Mouse (Mus musculus): ENCODE results near the gene Hist2h4.

The Hist2h4 gene

GRCm38 (mm10) chr3:96245003-96245886 is 17.9 kb downstream of the Hist2h4 start, which contains the start of gene Hist2h2aa1:
Hist2h2aa1 (plus strand) TSS chr3:96245497.
- DNase-seq, result peak; percentile 86

DNA sequence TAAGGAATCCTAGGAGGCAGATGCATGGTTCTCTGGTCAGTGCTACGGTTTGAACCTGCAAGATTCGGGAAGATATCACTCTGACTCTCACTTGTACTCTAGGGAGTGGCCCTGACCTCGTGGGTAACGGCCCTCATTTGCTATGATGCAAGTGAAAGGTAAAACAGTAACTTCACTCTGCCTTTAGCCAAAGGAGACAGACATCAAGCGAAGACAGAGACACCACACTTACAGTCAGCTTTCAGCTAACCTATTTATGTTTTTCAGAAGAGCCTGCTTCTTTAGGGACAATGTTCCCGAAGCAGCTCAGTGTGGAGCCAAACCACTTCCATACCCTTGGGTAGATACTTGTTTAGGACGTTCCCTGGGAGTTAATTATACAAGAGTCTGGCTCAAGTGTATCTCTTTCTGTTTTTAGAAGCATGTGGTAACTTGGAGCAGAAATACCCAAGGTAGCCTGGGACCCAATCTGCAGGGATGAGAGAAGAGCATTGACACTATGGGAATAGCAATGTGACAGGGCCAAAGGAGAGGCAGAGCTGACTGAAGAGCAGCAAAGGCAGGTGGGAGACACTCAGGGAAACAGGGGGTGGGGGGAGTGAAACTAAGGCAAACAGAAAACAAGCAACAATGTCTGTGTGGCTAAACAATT is 19.1 kb downstream of the Hist2h4 start:
- peak; percentile 40 to 50 for DNase-seq

GRCm38 (mm10) chr3:96240799-96241197 is 22.3 kb downstream of the Hist2h4 start:
- no peak for DNase-seq

GRCm38 (mm10) chr3:96239949-96240798 is 22.9 kb downstream of the Hist2h4 start, which contains the start of gene Hist2h2aa2:
Hist2h2aa2 (minus strand) TSS chr3:96240276.
- DNase-seq, result peak; percentile 94 to 97

DNA sequence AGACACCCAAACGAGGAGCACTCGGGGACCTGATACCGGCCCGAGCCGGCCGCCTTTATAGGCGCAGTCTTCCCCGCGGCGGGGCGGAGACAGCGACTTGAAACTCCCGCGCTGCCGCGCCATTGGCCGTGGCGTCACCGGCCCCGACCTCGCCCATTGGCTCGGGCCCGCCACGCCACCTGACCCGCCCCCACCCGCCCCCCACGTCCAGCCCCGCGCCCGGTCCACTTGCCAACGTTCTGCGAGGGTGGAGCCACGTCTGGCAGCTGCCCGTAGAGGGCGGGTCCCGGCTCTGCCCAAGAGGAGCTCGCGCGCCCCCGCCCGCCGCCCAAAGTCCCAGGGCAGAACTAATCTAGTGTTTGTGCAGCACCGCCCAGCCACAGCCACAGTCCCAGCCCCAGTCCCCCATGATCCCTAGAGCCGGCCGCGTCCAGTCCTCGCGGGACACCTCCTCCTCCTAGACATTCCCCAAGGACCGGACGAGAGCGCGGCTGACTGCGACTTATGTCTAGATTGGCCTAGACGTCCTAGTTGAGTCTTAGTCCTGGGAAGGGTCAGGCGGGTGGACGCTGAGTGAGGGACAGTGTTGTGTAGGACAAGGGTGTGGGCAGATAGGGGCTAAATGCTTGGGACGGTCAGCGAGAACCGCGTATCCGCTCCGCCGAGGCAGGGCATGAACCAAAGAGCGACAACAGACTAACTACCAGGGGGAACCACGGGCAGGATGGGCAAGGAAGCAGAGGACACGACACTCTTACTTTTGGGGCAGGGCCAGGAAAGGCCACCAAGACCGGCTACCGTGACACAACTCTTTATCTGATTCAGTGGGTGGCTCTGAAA is 23.9 kb downstream of the Hist2h4 start, which contains the start of gene Hist2h3c2:
Gene Hist2h3c2 (minus strand): TSS at position 174 of the 840 bp plus-strand sequence.
- DNase-seq, result peak in 1 of 2 experiments; percentile 24

GRCm38 (mm10) chr3:96237904-96238511 is 25.1 kb downstream of the Hist2h4 start:
- no peak for DNase-seq

DNA sequence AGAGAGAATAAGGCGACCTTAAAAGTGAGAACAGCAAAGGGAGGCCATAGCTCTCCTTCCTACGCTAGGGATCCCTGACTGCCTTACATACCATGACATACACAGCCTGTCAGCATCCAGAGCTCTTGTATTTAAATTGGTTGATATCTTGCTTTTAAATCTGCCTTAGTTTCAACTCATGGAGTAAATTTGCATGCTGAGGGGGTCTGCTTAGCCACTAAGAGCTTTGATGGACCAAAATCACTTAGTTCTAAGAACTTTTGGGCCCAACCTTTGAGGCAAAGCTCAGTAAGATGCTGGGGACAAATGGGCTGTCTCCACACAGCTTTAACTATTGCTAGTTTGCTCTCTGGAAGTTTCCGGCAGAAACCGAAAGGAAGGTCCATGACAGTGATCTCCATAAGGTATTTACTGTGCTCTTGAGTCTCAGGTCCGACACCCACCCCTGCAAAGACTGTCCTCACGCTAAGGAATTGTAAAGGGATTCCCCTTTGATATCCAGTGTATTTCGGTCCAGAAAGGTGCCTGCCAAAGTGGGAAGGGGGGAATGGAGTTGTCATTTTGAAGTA is 25.7 kb downstream of the Hist2h4 start:
- DNase-seq, result no peak

- no peak for DNase-seq
Observed at GRCm38 (mm10) chr3:96236834-96237334, 26.2 kb downstream of the Hist2h4 start.

DNA sequence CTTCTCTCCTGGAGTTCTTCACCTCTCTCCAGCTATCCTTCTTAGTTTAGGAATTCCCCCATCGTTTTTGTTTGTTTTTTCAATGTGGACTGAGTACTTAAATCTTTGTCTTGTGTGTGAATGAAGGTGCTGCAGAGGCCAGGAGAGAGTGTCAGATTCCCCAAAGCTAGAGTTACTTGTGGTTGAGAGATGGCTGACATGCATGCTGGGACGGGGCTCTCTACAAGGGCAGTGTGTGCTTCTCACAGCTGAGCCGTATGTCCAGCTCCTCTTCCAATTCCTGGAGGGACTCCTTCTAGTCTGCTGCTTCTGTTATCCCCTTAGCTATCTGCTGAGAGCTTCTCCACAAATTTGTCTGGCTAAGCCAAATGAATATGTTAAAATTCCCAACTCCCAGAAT is 27.3 kb downstream of the Hist2h4 start:
- DNase-seq, result no peak

DNA sequence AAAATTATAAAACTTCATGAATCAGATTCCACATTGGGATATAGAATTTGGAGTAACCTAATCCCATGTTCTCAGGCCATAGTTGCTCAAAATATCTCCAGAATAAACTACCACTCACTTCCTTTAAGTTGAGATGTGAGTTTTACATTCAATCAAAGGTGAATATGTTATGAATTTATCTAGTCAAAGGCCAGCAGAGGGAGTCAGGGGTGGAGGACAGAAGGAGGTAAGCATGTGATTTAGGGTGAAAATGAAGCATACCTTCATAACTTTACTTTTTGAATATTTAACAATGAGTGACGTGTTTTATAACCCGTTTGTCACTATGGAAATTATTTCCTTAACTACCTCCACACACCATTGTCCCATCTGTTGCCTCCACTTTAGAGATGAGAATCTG is 28.2 kb downstream of the Hist2h4 start:
- no peak for DNase-seq

- no peak for DNase-seq
Observed at GRCm38 (mm10) chr3:96231758-96232120, 31.4 kb downstream of the Hist2h4 start.

DNA sequence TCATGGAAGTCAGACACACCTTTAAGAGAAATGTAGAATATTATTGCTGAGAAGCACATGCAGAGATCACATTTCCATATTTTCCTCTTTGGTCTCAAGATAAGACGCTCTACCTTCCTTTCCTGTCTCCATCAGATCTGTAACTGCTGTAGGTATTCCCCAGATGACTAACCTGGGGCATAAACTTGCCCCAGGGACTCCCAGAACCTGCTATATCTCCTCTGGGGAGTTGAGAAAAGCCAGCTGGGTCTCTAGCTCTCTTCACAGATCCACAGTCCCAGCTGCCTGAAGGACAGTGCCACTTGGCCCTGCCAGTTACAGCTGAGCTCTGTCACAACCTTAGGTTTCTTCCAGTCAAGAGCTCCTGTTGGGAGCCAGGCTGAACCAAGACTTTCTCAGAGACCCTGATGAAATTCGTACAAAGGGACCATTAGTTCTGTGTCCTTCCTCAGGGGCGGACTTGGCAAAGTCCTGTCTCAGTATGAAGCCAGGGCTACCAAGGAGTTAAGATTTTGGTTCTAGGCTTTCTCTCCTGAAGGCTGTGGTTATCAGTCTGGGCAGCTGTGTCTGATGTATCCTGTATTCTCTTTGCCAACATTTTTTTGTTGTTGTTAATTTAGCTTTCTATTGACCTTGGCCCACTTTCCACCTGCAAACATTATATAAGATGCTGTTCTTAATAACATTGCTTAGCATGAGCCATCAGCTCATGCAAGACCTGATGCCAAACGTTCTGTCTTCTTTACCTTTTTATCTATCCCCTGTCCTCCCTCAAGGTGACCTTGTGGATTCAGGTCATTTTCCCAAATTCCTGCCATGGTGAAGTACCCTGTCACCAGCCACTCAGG is 32.0 kb downstream of the Hist2h4 start:
- DNase-seq, result no peak

DNA sequence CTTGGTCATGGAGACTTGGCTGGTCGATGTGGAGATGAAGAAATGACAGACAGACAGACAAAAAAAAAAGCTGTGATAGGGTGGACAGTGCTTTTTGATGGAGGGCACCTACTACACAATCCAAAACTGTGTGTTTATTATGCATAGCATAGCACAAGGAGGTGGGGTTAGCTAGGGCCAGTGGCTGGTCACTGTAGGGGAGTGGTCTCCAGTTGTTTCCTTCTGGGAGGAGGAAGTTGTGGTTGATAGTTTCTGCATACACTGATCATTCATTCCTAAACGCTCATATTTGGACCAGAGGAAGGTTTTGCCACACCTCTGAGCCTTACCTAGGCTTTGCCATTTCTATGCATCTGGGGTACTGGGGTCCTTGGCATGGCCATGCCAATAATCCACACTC is 32.7 kb downstream of the Hist2h4 start:
- DNase-seq, result no peak

GRCm38 (mm10) chr3:96228828-96229227 is 34.3 kb downstream of the Hist2h4 start:
- no peak for DNase-seq

DNA sequence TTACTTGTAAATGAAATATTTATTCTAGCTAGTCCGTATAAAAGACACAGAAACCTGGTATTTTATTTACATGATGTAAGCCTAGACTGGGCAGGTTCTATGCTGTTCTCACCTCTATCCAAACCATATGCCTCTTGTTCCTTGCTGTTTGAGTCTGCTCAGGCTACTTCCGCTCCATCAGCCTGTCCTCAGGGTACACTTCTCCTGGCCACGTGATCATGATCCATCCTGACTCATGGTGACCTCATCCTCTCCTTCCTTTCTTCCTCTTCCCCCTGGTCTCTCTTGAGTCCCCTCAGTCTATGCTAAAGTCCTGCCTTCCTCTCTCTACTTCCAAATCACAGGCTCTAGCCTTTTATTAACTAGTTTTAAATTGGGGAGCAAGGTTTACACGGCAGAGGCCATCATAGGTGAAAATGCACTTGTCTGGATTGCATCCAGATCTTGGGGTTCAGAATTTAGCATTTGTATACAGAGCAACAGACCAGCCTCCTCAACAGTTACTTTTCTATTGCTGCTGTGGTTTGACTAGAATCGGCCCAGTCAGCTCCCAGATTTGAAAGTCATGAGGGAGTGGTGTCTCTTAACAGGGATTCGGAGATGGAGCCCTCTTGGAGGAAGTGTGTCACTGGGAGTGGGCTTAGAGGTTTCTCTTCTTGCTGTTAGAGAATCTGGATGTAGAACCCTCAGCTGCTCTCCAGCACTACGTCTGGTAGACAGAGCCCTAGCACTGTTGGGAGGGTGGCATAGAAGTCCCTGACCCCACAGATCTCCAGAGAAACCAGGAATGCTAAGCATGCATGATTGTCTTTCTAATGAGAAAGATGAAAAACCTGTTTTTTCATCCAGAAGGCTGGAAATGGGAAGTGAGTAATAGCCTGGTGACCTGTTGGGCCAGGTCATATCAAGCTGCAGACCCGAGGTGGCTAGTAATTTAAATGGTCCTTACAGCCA is 36.1 kb downstream of the Hist2h4 start:
- no peak for DNase-seq

DNA sequence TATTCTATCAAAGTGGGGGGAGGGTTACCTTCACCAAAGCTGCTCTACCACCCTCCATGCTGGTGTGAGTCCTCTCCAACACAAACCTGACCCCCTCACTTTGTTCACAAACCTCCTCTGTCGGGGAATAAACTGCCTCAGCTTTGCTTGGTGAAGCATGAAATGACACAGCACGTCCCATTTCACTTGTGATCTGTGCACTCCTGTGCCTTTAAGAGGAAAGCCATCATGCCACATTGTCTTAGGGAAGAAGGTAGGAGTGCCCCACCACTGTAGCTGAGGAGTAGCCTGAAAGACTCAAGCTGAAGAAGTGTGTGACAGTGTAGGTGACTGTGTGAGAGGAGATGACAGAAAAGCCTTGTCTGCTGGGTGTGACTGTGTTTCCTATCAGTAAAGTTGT is 37.7 kb downstream of the Hist2h4 start:
- DNase-seq, result peak in 1 of 2 experiments; percentile 33

DNA sequence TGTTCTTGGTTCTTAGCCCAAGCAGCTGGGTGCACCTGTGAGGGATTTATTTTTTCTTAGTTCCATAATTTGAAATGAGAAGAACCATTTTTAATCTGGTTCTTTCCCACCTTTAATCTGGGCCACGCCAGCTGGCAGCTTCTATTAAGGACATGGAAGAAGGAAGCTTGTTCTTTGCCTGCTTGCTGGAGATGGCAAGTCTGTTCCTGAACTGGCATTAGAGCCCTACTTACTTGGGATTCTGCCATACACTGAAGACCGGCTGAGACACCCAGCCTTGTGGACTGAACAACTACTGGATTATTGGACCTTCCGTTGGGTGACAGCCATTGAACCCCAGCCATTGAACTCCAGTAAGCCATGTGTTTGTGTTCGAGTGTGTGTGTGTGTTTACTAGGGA is 40.3 kb downstream of the Hist2h4 start:
- DNase-seq, result no peak

GRCm38 (mm10) chr3:96221640-96222038 is 41.5 kb downstream of the Hist2h4 start:
- peak in 1 of 2 experiments; percentile 32 for DNase-seq
